Mouse (Mus musculus) T-cell, adult 66 days (primary cell): ENCODE measurements around the gene Tekt5. TPM values are rescaled to one million over a fixed set of nuclear protein-coding genes. Genes with fewer than 3 reads are reported as not detected.

Experiments used
- total RNA-seq, 2 experiments: library from RNA; stranded (reverse); gene quantifications; 3 replicates in 1 of 2; 4 replicates in 1 of 2; pipeline ENCODE4 v1.2.4; 2023

Tekt5 gene
- total RNA-seq = not detected

DNA sequence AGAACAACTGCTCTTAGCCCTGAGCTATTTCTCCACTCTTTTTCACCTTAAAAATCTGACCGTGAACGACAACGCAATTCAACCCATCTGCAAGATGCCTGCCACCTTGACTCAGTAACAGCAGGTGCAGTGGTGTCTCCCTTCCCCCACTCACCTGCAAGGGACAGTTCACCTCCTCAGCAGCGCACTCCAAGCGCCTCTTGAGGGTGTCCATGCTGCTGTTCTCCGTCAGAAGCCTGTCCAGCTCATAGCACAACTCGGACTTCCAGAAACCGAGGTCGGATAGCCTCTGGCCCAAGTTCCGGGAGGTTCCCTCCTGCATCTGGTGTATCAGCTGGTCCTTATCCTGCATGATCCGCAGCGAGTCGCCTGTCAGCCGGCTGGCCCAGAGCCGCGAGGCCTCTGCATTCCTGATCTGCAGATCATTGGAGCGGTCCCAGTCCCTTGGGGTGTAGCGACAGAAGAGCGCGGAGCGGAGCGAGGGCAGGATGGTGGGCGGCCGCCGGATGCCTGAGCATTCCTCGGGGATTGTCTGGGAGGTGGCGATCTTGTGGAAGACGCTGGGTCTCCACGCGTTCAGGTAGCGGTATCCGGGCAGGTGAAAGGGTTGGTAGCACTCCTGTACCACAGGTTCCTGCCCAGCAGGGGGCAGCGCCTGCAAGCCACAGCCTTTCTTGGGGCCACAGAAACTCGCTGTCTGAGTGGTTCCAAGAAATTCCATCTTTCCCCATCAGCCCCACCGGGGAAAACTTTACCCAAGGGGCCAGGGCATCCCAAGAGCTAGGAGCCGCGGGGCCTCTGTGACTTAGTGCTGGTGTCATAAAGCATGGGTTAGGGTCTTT, at the start of gene Tekt5:
Gene Tekt5 (minus strand): TSS at position 792 of the 842 bp plus-strand sequence.

DNA sequence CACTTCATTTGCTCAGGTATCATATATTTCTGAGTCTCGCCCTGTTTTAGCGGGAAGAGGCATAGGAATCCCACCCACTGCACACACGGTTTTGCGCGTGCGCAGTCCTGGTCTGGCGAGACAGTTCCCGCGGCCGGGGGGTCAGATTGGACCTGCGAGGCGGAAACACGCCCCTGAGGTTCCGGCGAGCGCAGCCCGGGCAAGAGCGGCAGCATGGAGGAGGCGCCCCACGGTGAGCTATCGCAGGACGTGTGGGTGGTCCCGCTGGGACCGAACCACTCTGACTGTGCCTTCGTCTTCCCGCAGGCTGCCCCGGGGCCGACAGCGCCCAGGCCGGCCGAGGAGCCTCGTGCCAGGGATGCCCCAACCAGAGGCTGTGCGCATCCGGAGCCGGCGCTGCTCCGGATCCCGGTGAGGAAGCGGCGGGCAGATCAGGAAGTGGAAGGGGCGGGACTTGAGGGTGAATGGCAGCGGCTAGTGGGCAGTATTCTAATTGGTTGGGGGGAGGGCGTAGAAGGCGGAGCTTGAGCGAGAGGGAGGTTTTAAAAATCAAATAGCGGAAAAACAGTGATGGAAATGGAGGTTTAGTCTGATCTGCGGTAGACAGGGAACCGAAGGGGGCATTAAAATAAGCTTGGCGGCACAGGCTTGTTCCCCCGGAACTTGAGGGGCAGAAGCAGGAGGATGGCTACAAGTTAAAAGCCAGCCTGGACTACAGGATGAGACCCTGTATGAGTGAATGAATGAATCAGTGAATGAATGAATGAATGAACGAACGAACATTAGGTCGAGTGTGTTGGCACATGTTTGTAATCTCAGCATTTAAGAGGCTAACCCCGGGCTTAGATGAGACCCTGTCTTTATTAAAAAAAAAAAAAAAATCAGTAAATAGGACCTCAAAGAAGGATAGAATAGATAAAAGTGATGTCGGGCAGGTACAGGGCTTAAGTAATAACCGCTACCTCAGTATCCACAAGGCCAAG, 16.8 kb upstream of the Tekt5 start, which contains the start of gene Nubp1:
Gene Nubp1 (plus strand): TSS at position 185 of the 983 bp plus-strand sequence.

DNA sequence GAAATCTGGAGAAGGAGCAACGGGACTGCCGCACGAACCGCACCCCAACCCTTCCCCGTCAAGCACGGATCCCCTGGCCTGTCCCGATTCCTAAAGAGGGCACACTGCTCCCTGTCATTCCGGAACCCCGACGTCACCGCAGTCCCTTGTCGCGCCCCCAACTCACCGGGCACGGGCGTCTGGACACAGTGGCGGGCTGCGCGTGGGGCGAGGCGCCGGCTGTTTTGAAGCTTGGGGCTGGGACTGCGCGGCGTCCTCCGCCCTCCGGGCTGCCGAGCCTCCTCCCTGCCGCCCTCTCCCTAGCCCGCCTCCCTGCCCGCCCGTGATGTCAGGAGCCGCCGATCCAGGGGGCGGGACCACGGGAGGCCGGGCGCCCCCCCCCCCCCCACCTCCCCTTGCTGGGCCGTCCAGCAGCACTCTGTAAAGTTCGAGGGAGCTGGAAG, 81.6 kb downstream of the Tekt5 start, which contains the start of gene Emp2:
Gene Emp2 (minus strand): TSS at position 323 of the 443 bp plus-strand sequence.

Other genes with a start within 250 kb of the Tekt5 start
- gene Rpl39l, start 225.3 kb downstream of the Tekt5 start, total RNA-seq = not detected
- not detected for gene Atf7ip2, start 202.8 kb downstream of the Tekt5 start, total RNA-seq
- gene Emp2, start 81.5 kb downstream of the Tekt5 start, total RNA-seq = not detected
- 10 to 100 TPM; 47.0 to 47.5 TPM for gene Nubp1, start 16.5 kb upstream of the Tekt5 start, total RNA-seq
- not detected for gene Tvp23a, start 51.9 kb upstream of the Tekt5 start, total RNA-seq
- gene Ciita, start 84.6 kb upstream of the Tekt5 start, total RNA-seq = 1 to 10 TPM; 1.0 to 2.2 TPM
- gene Dexi, start 147.6 kb upstream of the Tekt5 start, total RNA-seq = 10 to 100 TPM; 20.7 to 23.0 TPM
- 10 to 100 TPM; 32.4 to 39.9 TPM for gene Clec16a, start 149.8 kb upstream of the Tekt5 start, total RNA-seq